Mouse (Mus musculus): ENCODE data around the gene Kif3b.

The Kif3b gene

GRCm38 (mm10) chr2:153297771-153298170 lies 6.6 kb downstream of the Kif3b start:
- no peak for DNase-seq (ENCODE audit: low spot score in 2 of 2)

GRCm38 (mm10) chr2:153298460-153298859 lies 7.2 kb downstream of the Kif3b start:
- no peak for DNase-seq (ENCODE audit: low spot score in 2 of 2)

- no peak for DNase-seq (ENCODE audit: low spot score in 2 of 2)
Observed at GRCm38 (mm10) chr2:153298863-153299262, 7.7 kb downstream of the Kif3b start.

GRCm38 (mm10) chr2:153301123-153301522 lies 9.9 kb downstream of the Kif3b start:
- no peak for DNase-seq (ENCODE audit: low spot score in 2 of 2)

- DNase-seq (ENCODE audit: low spot score in 2 of 2): no peak
Observed at GRCm38 (mm10) chr2:153305240-153305639, 14.0 kb downstream of the Kif3b start.

- no peak for DNase-seq (ENCODE audit: low spot score in 2 of 2)
Observed at GRCm38 (mm10) chr2:153308586-153308985, 17.4 kb downstream of the Kif3b start.

GRCm38 (mm10) chr2:153309106-153309505 lies 17.9 kb downstream of the Kif3b start:
- DNase-seq (ENCODE audit: low spot score in 2 of 2): no peak

GRCm38 (mm10) chr2:153310228-153310627 lies 19.0 kb downstream of the Kif3b start:
- DNase-seq (ENCODE audit: low spot score in 2 of 2): no peak

GRCm38 (mm10) chr2:153312884-153313283 lies 21.7 kb downstream of the Kif3b start:
- no peak for DNase-seq (ENCODE audit: low spot score in 2 of 2)

- no peak for DNase-seq (ENCODE audit: low spot score in 2 of 2)
Observed at GRCm38 (mm10) chr2:153318408-153318807, 27.2 kb downstream of the Kif3b start.

- no peak for DNase-seq (ENCODE audit: low spot score in 2 of 2)
Observed at GRCm38 (mm10) chr2:153319036-153319643, 27.9 kb downstream of the Kif3b start.

GRCm38 (mm10) chr2:153325706-153326376 lies 34.6 kb downstream of the Kif3b start:
- no peak for DNase-seq (ENCODE audit: low spot score in 2 of 2)

- no peak for DNase-seq (ENCODE audit: low spot score in 2 of 2)
Observed at GRCm38 (mm10) chr2:153332271-153332670, 41.1 kb downstream of the Kif3b start.

- DNase-seq (ENCODE audit: low spot score in 2 of 2): no peak
Observed at GRCm38 (mm10) chr2:153332981-153333380, 41.8 kb downstream of the Kif3b start.

GRCm38 (mm10) chr2:153333822-153334232 lies 42.6 kb downstream of the Kif3b start:
- DNase-seq (ENCODE audit: low spot score in 2 of 2): no peak

GRCm38 (mm10) chr2:153334281-153334680 lies 43.1 kb downstream of the Kif3b start:
- DNase-seq (ENCODE audit: low spot score in 2 of 2): no peak

- no peak for DNase-seq (ENCODE audit: low spot score in 2 of 2)
Observed at GRCm38 (mm10) chr2:153336117-153336516, 44.9 kb downstream of the Kif3b start.

- DNase-seq (ENCODE audit: low spot score in 2 of 2): no peak
Observed at GRCm38 (mm10) chr2:153338361-153339350, 47.4 kb downstream of the Kif3b start.

GRCm38 (mm10) chr2:153342166-153342565 lies 51.0 kb downstream of the Kif3b start:
- DNase-seq (ENCODE audit: low spot score in 2 of 2): no peak

- DNase-seq (ENCODE audit: low spot score in 2 of 2): no peak
Observed at GRCm38 (mm10) chr2:153342602-153343001, 51.4 kb downstream of the Kif3b start.

GRCm38 (mm10) chr2:153343191-153343590 lies 52.0 kb downstream of the Kif3b start:
- DNase-seq (ENCODE audit: low spot score in 2 of 2): no peak

GRCm38 (mm10) chr2:153345071-153345453 lies 53.8 kb downstream of the Kif3b start:
- DNase-seq (ENCODE audit: low spot score in 2 of 2): peak; percentile 23 to 27

All from frontal cortex, postnatal 10 days (tissue).